Mouse (Mus musculus) thymus, postnatal 36 days (tissue): ENCODE measurements around the gene Kif17.

Experiments
- DNase-seq, 2 experiments: peaks; one replicate each; pipeline ENCODE4 v3.0.0; 2022; ENCODE audit warnings: mixed read lengths in 2 of 2

Kif17 gene

DNA sequence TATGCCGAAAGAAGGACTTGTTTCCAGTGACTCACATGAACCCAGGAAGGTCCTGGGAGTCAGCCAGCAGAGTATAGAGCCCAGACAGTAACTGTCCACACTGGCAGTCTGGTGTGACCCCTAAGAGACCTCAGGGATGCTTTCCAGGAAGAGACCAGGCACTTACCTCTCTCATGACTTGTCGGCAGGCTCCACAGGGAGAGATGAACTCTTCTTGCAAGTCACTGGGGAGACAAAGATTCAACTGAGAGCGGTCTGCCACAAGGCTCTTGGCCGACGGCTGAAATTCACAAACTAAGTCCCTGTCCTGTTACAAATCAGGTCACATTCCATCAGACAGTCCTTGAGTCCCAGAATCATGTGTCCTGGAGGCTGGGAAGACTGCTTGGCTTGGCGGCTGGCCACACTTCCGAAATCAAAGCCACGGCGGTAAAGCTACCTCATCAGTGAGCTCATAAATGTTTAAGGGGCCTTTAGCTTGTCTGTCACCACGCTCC is 93.2 kb downstream of the Kif17 start:
- DNase-seq: no peak

DNA sequence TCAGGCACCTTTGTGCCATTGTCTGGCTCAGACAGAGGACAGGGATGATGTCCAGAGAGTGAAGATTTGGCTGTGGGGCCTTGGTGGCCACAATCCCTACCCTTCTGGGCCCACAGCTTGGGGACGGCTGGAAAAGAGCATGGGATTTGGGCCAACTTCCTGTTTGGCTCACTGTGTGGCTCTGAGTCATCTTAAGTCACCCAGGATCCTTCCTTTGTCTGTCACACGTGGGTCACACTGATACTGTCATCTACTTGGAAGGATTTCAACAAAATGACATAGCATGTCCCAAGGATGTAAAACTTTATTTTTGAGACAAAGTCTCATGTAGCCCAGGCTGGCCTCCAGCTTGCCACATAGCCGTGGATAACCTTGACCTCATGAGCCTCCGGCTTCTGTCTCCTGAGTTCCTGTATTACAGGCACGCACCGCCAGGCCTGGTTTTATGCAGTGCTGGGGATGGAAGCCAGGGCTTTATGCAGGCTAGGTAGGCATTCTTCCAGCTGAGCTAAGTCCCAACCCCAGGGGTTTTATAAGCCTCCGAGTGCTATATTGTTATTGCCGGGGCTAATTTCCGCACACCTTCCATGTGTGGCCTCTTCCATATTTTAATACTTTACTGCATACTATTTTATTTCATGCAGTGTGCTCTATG is 94.8 kb downstream of the Kif17 start:
- no peak for DNase-seq

- DNase-seq: no peak
These were observed 97.0 kb downstream of the Kif17 start for GRCm38 (mm10) chr4:138347280-138347679.

DNA sequence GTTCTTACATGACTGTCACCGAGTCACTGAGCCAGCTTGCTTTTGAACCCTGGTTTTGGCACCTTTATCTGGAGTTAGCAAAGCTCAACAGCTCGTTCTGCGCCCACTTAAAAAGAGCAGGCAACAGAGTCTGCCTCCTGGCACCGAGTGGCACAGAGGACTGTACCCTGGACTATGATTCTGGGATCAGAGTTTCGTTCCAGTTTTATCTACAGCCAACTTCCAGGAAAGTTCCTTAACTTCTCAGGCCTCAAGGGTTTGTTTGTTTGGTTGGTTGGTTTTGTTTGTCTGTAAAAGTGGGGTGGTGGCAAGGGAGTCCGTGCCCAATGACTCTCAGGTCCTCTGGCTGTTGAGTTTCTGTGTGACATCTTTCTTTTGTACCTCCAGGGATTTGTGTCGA is 98.5 kb downstream of the Kif17 start:
- DNase-seq: no peak
